Mouse (Mus musculus) adrenal gland, adult 10 weeks (tissue): Measurements from ENCODE around the gene Dhx57. TPM values are rescaled to one million over a fixed set of nuclear protein-coding genes. Genes with fewer than 3 reads are reported as not detected.

ENCODE experiments used
- polyA plus RNA-seq: library from polyadenylated mRNA; stranded (reverse); fragments of 350-450 nt; fragmentation: Illumina TruSeq; extraction: RNeasy Lipid Tissue Mini Kit (QIAGEN cat#74804); gene quantifications from one replicate; pipeline ENCODE4 v1.2.3, GENCODE M21; 2014; ENCODE audit warnings: low read depth, low replicate concordance

The Dhx57 gene
- 14.0 TPM for polyA plus RNA-seq

GRCm38 (mm10) chr17:80290074-80290657, at the start of gene Dhx57, which contains the start of gene Morn2:
Gene Dhx57 (minus strand): TSS chr17:80290476.
Gene Morn2 (plus strand): TSS chr17:80290203.

GRCm38 (mm10) chr17:80307251-80307650, 17.0 kb upstream of the Dhx57 start, which contains the start of gene Arhgef33:
Gene Arhgef33 (plus strand): TSS chr17:80307407.

GRCm38 (mm10) chr17:80224326-80225116, 65.8 kb downstream of the Dhx57 start, which contains the start of gene Gemin6:
Gene Gemin6 (plus strand): TSS chr17:80224441.

GRCm38 (mm10) chr17:80206671-80207581, 83.3 kb downstream of the Dhx57 start, which contains the start of the genes Srsf7 and Ttc39d:
Gene Srsf7 (minus strand): TSS chr17:80207307.
Gene Ttc39d (plus strand): TSS chr17:80207460.

Other genes starting within 250 kb of the Dhx57 start
- gene Hnrnpll, start 228.1 kb downstream of the Dhx57 start, polyA plus RNA-seq, result 100.0 TPM
- 16.7 TPM for gene Galm, start 163.0 kb downstream of the Dhx57 start, polyA plus RNA-seq
- gene Srsf7, start 83.2 kb downstream of the Dhx57 start, polyA plus RNA-seq, result 251 TPM
- 0.29 TPM for gene Ttc39d, start 83.0 kb downstream of the Dhx57 start, polyA plus RNA-seq
- 16.9 TPM for gene Gemin6, start 66.0 kb downstream of the Dhx57 start, polyA plus RNA-seq
- gene Morn2, start 273 bp downstream of the Dhx57 start, polyA plus RNA-seq, result 19.4 TPM
- gene Arhgef33, start 16.9 kb upstream of the Dhx57 start, polyA plus RNA-seq, result not detected
- not detected for gene Gm10190, start 83.1 kb upstream of the Dhx57 start, polyA plus RNA-seq
- gene Sos1, start 190.0 kb upstream of the Dhx57 start, polyA plus RNA-seq, result 63.0 TPM